Mouse (Mus musculus) neural tube, embryonic 15.5 days (tissue): ENCODE data around the gene Endog. TPM values are rescaled to one million over a fixed set of nuclear protein-coding genes. Genes with fewer than 3 reads are reported as not detected.
A peak's percentile ranks its signal among the peaks of the same experiment; 100 is the strongest.
"Not testable (repeated sequence)": the region's sequence is repeated elsewhere in the genome, so short reads cannot be mapped to it uniquely, and the experiment has no call there.

Experiments
- ATAC-seq: fragments of 200-750 bp; cut with Nextera tagmentation; 2 replicates; pipeline ENCODE4 v1.8.0; 2017; ENCODE audit warnings: mild to moderate bottlenecking, moderate TSS enrichment, moderate library complexity; ENCODE audit not compliant: low FRiP score
- H3K27ac ChIP-seq: fragments of 300-500 bp; sonication (generic); replicated peaks from 2 replicates; pipeline ENCODE4 v1.5.1; 2015; ENCODE audit warnings: mild to moderate bottlenecking, inconsistent platforms
- H3K27me3 ChIP-seq: fragments of 300-500 bp; sonication (generic); replicated peaks from 2 replicates; pipeline ENCODE4 v1.6.1; 2015; ENCODE audit warnings: inconsistent platforms
- H3K36me3 ChIP-seq: fragments of 300-500 bp; sonication (generic); 2 replicates; pipeline ENCODE4 v1.6.1; 2015; ENCODE audit warnings: inconsistent platforms
- H3K4me1 ChIP-seq: fragments of 300-500 bp; sonication (generic); 2 replicates; pipeline ENCODE4 v1.6.1; 2015; ENCODE audit warnings: inconsistent platforms
- H3K4me2 ChIP-seq: fragments of 300-500 bp; sonication (generic); 2 replicates; pipeline ENCODE4 v1.6.1; 2015; ENCODE audit warnings: inconsistent platforms, mild to moderate bottlenecking, moderate library complexity
- H3K4me3 ChIP-seq: fragments of 300-500 bp; sonication (generic); replicated peaks from 2 replicates; pipeline ENCODE4 v1.5.1; 2015; ENCODE audit warnings: mild to moderate bottlenecking, inconsistent platforms
- H3K9ac ChIP-seq: fragments of 300-500 bp; sonication (generic); replicated peaks from 2 replicates; pipeline ENCODE4 v1.6.1; 2015; ENCODE audit warnings: mild to moderate bottlenecking, inconsistent platforms
- H3K9me3 ChIP-seq: fragments of 300-500 bp; sonication (generic); replicated peaks from 2 replicates; pipeline ENCODE4 v1.6.1; 2016; ENCODE audit warnings: inconsistent platforms
- WGBS: fragments of 180-500 bp; shearing (Covaris S2); methylation state at CpG from one replicate; pipeline ENCODE4 v1.1.7; 2015; ENCODE audit warnings: mixed read lengths; 5-methylcytosine and 5-hydroxymethylcytosine counted together
- polyA plus RNA-seq: library from polyadenylated mRNA; unstranded; fragments of >200 nt; fragmentation: Nextera tagmentation; extraction: Ambion mirVana; gene quantifications from 2 replicates; pipeline ENCODE4 v1.2.1, GENCODE M21; 2015

Endog gene
- polyA plus RNA-seq, 1 experiment from 2014 or later: 27.1 TPM

GRCm38 (mm10) chr2:30134928-30135620 lies 36.2 kb upstream of the Endog start:
- WGBS: 47% methylated on average over 10 of the region's 10 CpGs
- no peaks in the 10 kb centered on the region for H3K9me3 ChIP-seq
- peaks cover 18% of the 10 kb centered on the region for H3K36me3 ChIP-seq
- peaks cover 42% of the 10 kb centered on the region for H3K4me1 ChIP-seq
- H3K4me3 ChIP-seq: peak overlapping the region; percentile 86
- H3K27ac ChIP-seq: peak overlapping the region; percentile 87; the same call in 1 of the 2 replicates
- ATAC-seq: no peak
- H3K9ac ChIP-seq: peak overlapping the region; percentile 76
- peak overlapping the region; percentile 93 for H3K4me2 ChIP-seq
- no peaks in the 10 kb centered on the region for H3K27me3 ChIP-seq

GRCm38 (mm10) chr2:30136458-30136857 lies 34.8 kb upstream of the Endog start:
- no peak for ATAC-seq
- WGBS: 92% methylated on average over 10 of the region's 10 CpGs

GRCm38 (mm10) chr2:30140021-30140420 lies 31.3 kb upstream of the Endog start:
- peaks cover 67% of the 10 kb centered on the region for H3K36me3 ChIP-seq
- 93% methylated on average over 4 of the region's 4 CpGs for WGBS
- not testable (repeated sequence) for H3K4me2 ChIP-seq, H3K9ac ChIP-seq, H3K27me3 ChIP-seq, ATAC-seq, H3K9me3 ChIP-seq, H3K27ac ChIP-seq, H3K4me3 ChIP-seq
- peaks cover 24% of the 10 kb centered on the region for H3K4me1 ChIP-seq

More at GRCm38 (mm10) chr2:30136458-30136857, 34.8 kb upstream of the Endog start:
- H3K36me3 ChIP-seq: peaks cover 32% of the 10 kb centered on the region
- H3K9me3 ChIP-seq: no peaks in the 10 kb centered on the region
- no peak overlapping the region for H3K4me3 ChIP-seq
- H3K27me3 ChIP-seq: no peaks in the 10 kb centered on the region
- H3K9ac ChIP-seq: no peak overlapping the region
- H3K4me2 ChIP-seq: no peak overlapping the region
- peaks cover 42% of the 10 kb centered on the region for H3K4me1 ChIP-seq
- H3K27ac ChIP-seq: no peak overlapping the region

- ATAC-seq: no peak
Observed at GRCm38 (mm10) chr2:30144436-30144835, 26.9 kb upstream of the Endog start.

GRCm38 (mm10) chr2:30147466-30147865 lies 23.8 kb upstream of the Endog start:
- Histone ChIP-seq H3K4me3 (no peak overlapping the region), H3K4me2 (no peak overlapping the region), H3K27me3 (no peaks in the 10 kb centered on the region), H3K27ac (no peak overlapping the region), H3K9ac (no peak overlapping the region), H3K9me3 (no peaks in the 10 kb centered on the region), H3K4me1 (no peaks in the 10 kb centered on the region), H3K36me3 (peaks cover 79% of the 10 kb centered on the region)
- WGBS: 87% methylated on average over 4 of the region's 4 CpGs
- ATAC-seq: no peak

More at GRCm38 (mm10) chr2:30144436-30144835, 26.9 kb upstream of the Endog start:
- no peaks in the 10 kb centered on the region for H3K9me3 ChIP-seq
- no peaks in the 10 kb centered on the region for H3K4me1 ChIP-seq
- H3K36me3 ChIP-seq: peaks cover 91% of the 10 kb centered on the region
- H3K4me2 ChIP-seq: no peak overlapping the region
- H3K9ac ChIP-seq: no peak overlapping the region
- H3K27ac ChIP-seq: no peak overlapping the region
- no peak overlapping the region for H3K4me3 ChIP-seq
- H3K27me3 ChIP-seq: no peaks in the 10 kb centered on the region
- 96% methylated on average over 4 of the region's 4 CpGs for WGBS

GRCm38 (mm10) chr2:30151840-30152239 lies 19.5 kb upstream of the Endog start:
- Histone ChIP-seq H3K4me3 (no peak overlapping the region), H3K4me2 (no peak overlapping the region), H3K4me1 (no peaks in the 10 kb centered on the region), H3K9ac (no peak overlapping the region), H3K27ac (no peak overlapping the region), H3K27me3 (no peaks in the 10 kb centered on the region), H3K36me3 (peaks cover 39% of the 10 kb centered on the region), H3K9me3 (no peaks in the 10 kb centered on the region)
- WGBS: 90% methylated on average over 11 of the region's 11 CpGs
- no peak for ATAC-seq

- H3K4me2 ChIP-seq: no peak overlapping the region
- no peaks in the 10 kb centered on the region for H3K9me3 ChIP-seq
- H3K9ac ChIP-seq: no peak overlapping the region
- no peak overlapping the region for H3K27ac ChIP-seq
- 78% methylated on average over 8 of the region's 8 CpGs for WGBS
- H3K4me1 ChIP-seq: no peaks in the 10 kb centered on the region
- no peak overlapping the region for H3K4me3 ChIP-seq
- peaks cover 31% of the 10 kb centered on the region for H3K36me3 ChIP-seq
- no peak for ATAC-seq
- H3K27me3 ChIP-seq: no peaks in the 10 kb centered on the region
Observed at GRCm38 (mm10) chr2:30152616-30153015, 18.7 kb upstream of the Endog start.

GRCm38 (mm10) chr2:30159871-30160270 lies 11.4 kb upstream of the Endog start:
- not testable (repeated sequence) for H3K9me3 ChIP-seq, H3K36me3 ChIP-seq, H3K4me2 ChIP-seq, H3K27ac ChIP-seq, H3K27me3 ChIP-seq, H3K4me3 ChIP-seq, H3K4me1 ChIP-seq, H3K9ac ChIP-seq
- 0 out of 2 replicates have a peak, but pooled peaks have one; percentile 31 for ATAC-seq
- 85% methylated on average over 8 of the region's 10 CpGs for WGBS

GRCm38 (mm10) chr2:30161809-30162208 lies 9.5 kb upstream of the Endog start:
- H3K4me2 ChIP-seq: no peak overlapping the region
- peaks cover 4% of the 10 kb centered on the region; the same call in 1 of the 2 replicates for H3K9me3 ChIP-seq
- no peak overlapping the region for H3K9ac ChIP-seq
- no peaks in the 10 kb centered on the region for H3K27me3 ChIP-seq
- H3K27ac ChIP-seq: no peak overlapping the region
- no peaks in the 10 kb centered on the region for H3K36me3 ChIP-seq
- no peak overlapping the region for H3K4me3 ChIP-seq
- no peak for ATAC-seq
- H3K4me1 ChIP-seq: peaks cover 3% of the 10 kb centered on the region; the same call in 1 of the 2 replicates

- Histone ChIP-seq H3K27me3 (no peaks in the 10 kb centered on the region), H3K4me2 (no peak overlapping the region), H3K4me3 (no peak overlapping the region), H3K27ac (no peak overlapping the region), H3K9ac (no peak overlapping the region), H3K4me1 (peaks cover 3% of the 10 kb centered on the region; the same call in 1 of the 2 replicates), H3K36me3 (no peaks in the 10 kb centered on the region), H3K9me3 (peaks cover 5% of the 10 kb centered on the region; the same call in 1 of the 2 replicates)
- ATAC-seq: no peak
- WGBS: 54% methylated on average over 9 of the region's 9 CpGs
Observed at GRCm38 (mm10) chr2:30164340-30164932, 6.9 kb upstream of the Endog start.

- H3K4me1 ChIP-seq: peaks cover 6% of the 10 kb centered on the region; the same call in 1 of the 2 replicates
- H3K9ac ChIP-seq: no peak overlapping the region
- H3K27me3 ChIP-seq: no peaks in the 10 kb centered on the region
- H3K36me3 ChIP-seq: no peaks in the 10 kb centered on the region
- 58% methylated on average over 4 of the region's 4 CpGs for WGBS
- no peak overlapping the region for H3K27ac ChIP-seq
- H3K9me3 ChIP-seq: peaks cover 5% of the 10 kb centered on the region; the same call in 1 of the 2 replicates
- no peak overlapping the region for H3K4me2 ChIP-seq
- no peak overlapping the region for H3K4me3 ChIP-seq
- no peak for ATAC-seq
Observed at GRCm38 (mm10) chr2:30166677-30167076, 4.6 kb upstream of the Endog start.

GRCm38 (mm10) chr2:30171997-30172382 lies 697 bp downstream of the Endog start:
- Histone ChIP-seq H3K4me1 (peaks cover 29% of the 10 kb centered on the region), H3K4me2 (peak overlapping the region; percentile 94), H3K4me3 (peak overlapping the region; percentile 70), H3K27ac (peak overlapping the region; percentile 96), H3K27me3 (no peaks in the 10 kb centered on the region), H3K9me3 (no peaks in the 10 kb centered on the region), H3K36me3 (peaks cover 43% of the 10 kb centered on the region), H3K9ac (peak overlapping the region; percentile 75)
- WGBS: 1% methylated on average over 19 of the region's 19 CpGs
- ATAC-seq: no peak
